Mouse (Mus musculus) lung, embryonic 14.5 days (tissue): ENCODE data around the gene Btg1. TPM values are rescaled to one million over a fixed set of nuclear protein-coding genes. Genes with fewer than 3 reads are reported as not detected.
A peak's percentile ranks its signal among the peaks of the same experiment; 100 is the strongest.

ENCODE experiments used
- ATAC-seq: fragments of 200-750 bp; cut with Nextera tagmentation; 2 replicates; pipeline ENCODE4 v1.8.0; 2017; ENCODE audit warnings: mild to moderate bottlenecking, moderate TSS enrichment, moderate library complexity; ENCODE audit not compliant: insufficient read depth
- DNase-seq: peaks from one replicate; pipeline ENCODE4 v3.0.0-alpha.2; 2015
- H3K27ac ChIP-seq: fragments of 300-500 bp; sonication (generic); 2 replicates; pipeline ENCODE4 v1.5.1; 2014; ENCODE audit warnings: low read depth, mild to moderate bottlenecking, moderate library complexity
- H3K27me3 ChIP-seq: fragments of 300-500 bp; sonication (generic); 2 replicates; pipeline ENCODE4 v1.6.1; 2014; ENCODE audit warnings: low read length, control low read depth; ENCODE audit not compliant: insufficient read depth
- H3K36me3 ChIP-seq: fragments of 300-500 bp; sonication (generic); 2 replicates; pipeline ENCODE4 v1.6.1; 2014; ENCODE audit warnings: control low read depth; ENCODE audit not compliant: insufficient read depth
- H3K4me1 ChIP-seq: fragments of 300-500 bp; sonication (generic); 2 replicates; pipeline ENCODE4 v1.6.1; 2014; ENCODE audit warnings: antibody characterized with exemption, control low read depth; ENCODE audit not compliant: insufficient read depth
- H3K4me2 ChIP-seq: fragments of 300-500 bp; sonication (generic); 2 replicates; pipeline ENCODE4 v1.6.1; 2014; ENCODE audit warnings: mild to moderate bottlenecking
- H3K4me3 ChIP-seq: fragments of 300-500 bp; sonication (generic); 2 replicates; pipeline ENCODE4 v1.5.1; 2014; ENCODE audit warnings: low read depth, low read length
- H3K9ac ChIP-seq: fragments of 300-500 bp; sonication (generic); 2 replicates; pipeline ENCODE4 v1.6.1; 2014
- H3K9me3 ChIP-seq: fragments of 300-500 bp; sonication (generic); 2 replicates; pipeline ENCODE4 v1.6.1; 2016; ENCODE audit warnings: low read depth, low read length, control low read depth
- CTCF ChIP-seq: IDR thresholded peaks from 2 replicates; pipeline ENCODE4 v1.5.1; 2016; ENCODE audit warnings: antibody characterized with exemption, low read depth
- WGBS: fragments of 180-500 bp; shearing (Covaris S2); extraction: QIAGEN DNeasy Blood & Tissue Kit; methylation state at CpG from one replicate; pipeline ENCODE4 v1.1.7; 2014; 5-methylcytosine and 5-hydroxymethylcytosine counted together
- polyA plus RNA-seq: library from polyadenylated mRNA; unstranded; fragments of >200 nt; fragmentation: Nextera tagmentation; extraction: Ambion mirVana; gene quantifications from 2 replicates; pipeline ENCODE4 v1.2.1, GENCODE M21; 2014

The Btg1 gene
- polyA plus RNA-seq, 1 experiment from 2014 or later: 67.4 TPM

DNA sequence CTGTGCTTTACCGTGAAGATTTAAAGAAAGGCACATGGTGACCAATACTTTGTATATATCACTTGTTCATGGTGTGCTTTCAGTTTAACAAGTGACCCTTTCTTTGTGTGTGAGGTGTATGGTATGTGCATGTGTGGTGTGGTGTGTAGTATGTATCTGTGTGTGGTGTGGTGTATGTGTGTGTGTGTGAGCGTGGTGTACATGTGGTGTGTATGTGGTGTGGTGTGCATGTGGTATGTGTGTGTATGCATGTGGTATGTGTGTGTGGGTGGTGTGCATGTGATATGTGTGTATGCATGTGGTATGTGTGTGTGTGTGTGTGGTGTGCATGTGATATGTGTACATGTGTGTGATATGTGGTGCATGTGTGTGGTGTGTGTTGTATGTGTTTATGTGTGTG lies 35.6 kb downstream of the Btg1 start:
- Histone ChIP-seq H3K9ac (no peak overlapping the region), H3K4me3 (no peak overlapping the region), H3K27me3 (no peaks in the 10 kb centered on the region), H3K4me1 (0 out of 2 replicates have a peak, but pooled peaks cover 4% of the 10 kb centered on the region), H3K27ac (no peak overlapping the region), H3K9me3 (no peaks in the 10 kb centered on the region), H3K4me2 (no peak overlapping the region), H3K36me3 (no peaks in the 10 kb centered on the region)
- WGBS: 81% methylated on average over 2 of the region's 2 CpGs
- DNase-seq: no peak
- no peak for TF ChIP-seq CTCF
- ATAC-seq: no peak

DNA sequence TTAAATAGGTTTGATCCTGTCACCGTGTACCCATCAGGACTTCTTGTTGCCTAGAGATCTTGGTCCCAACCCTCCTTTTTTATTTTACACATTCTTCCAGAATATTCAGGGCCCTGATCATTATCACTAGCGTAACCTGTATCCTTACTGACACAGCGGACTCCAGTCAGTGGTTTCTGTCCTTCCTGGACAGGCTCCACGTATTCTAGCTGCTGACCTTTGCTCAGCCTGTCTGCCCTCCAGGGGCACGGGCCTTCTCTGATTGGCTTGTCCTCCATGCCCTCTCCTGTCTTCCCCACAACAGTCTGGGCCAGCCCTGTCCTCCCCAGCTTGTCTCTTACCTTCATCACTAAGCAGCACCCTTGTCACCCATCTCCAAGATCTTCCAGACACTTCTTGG lies 36.2 kb downstream of the Btg1 start:
- H3K9ac ChIP-seq: no peak overlapping the region
- H3K27ac ChIP-seq: no peak overlapping the region
- DNase-seq: no peak
- H3K9me3 ChIP-seq: no peaks in the 10 kb centered on the region
- no peak for TF ChIP-seq CTCF
- H3K4me2 ChIP-seq: no peak overlapping the region
- no peak for ATAC-seq
- no peaks in the 10 kb centered on the region for H3K36me3 ChIP-seq
- no peak overlapping the region for H3K4me3 ChIP-seq
- H3K27me3 ChIP-seq: no peaks in the 10 kb centered on the region
- 81% methylated on average over 5 of the region's 5 CpGs for WGBS
- 0 out of 2 replicates have a peak, but pooled peaks cover 4% of the 10 kb centered on the region for H3K4me1 ChIP-seq

DNA sequence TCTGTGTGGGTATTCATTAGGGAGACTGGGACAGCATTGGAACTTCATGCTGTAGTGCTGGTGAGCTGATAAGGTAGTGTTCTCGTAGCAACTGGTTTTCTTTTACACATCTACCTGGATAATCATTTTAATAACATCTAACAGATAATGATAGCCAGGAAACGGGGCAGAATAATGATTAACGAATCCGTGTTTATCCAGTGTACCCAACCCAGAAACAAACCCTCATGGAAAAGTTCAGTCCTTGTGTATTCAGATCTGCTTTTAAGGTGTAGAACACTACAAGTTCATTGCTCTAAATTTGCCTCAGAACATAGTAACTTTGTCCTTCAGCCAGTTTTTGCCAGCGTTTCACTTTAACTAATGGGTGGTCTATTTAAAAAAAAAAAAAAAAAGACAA lies 37.3 kb downstream of the Btg1 start:
- Histone ChIP-seq H3K4me3 (no peak overlapping the region), H3K9me3 (no peaks in the 10 kb centered on the region), H3K27me3 (no peaks in the 10 kb centered on the region), H3K4me1 (0 out of 2 replicates have a peak, but pooled peaks cover 4% of the 10 kb centered on the region), H3K36me3 (no peaks in the 10 kb centered on the region), H3K4me2 (no peak overlapping the region), H3K27ac (0 out of 2 replicates have a peak overlapping the region, but pooled peaks have one; percentile 76), H3K9ac (no peak overlapping the region)
- no peak for ATAC-seq
- WGBS: 77% methylated on average over 5 of the region's 5 CpGs
- no peak for DNase-seq
- no peak for TF ChIP-seq CTCF

DNA sequence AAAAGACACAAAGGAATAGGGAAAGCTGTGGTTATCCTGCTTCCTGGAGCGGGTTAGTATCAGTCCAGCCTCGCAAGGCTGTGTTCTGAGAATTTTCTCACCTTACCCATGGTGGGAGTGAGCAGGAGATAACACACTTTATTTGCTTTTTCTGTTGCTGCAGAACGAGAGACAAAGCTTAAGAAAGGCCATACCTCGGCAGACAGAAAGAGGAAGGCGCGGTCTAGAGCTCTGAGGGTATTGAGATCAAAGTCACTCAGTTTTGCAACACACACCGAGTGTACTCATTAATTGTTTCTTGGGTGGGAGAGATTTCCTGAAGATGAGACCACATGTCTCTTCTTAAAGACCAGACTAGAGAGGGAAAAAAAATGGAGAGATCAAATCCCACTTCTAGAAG lies 37.8 kb downstream of the Btg1 start:
- ATAC-seq (no peak), DNase-seq (no peak)
- Histone ChIP-seq H3K4me3 (no peak overlapping the region), H3K27ac (peak overlapping the region; percentile 76), H3K36me3 (no peaks in the 10 kb centered on the region), H3K4me1 (0 out of 2 replicates have a peak, but pooled peaks cover 4% of the 10 kb centered on the region), H3K27me3 (no peaks in the 10 kb centered on the region), H3K9me3 (no peaks in the 10 kb centered on the region), H3K4me2 (no peak overlapping the region), H3K9ac (no peak overlapping the region)
- WGBS: 42% methylated on average over 7 of the region's 7 CpGs
- TF ChIP-seq CTCF: no peak

DNA sequence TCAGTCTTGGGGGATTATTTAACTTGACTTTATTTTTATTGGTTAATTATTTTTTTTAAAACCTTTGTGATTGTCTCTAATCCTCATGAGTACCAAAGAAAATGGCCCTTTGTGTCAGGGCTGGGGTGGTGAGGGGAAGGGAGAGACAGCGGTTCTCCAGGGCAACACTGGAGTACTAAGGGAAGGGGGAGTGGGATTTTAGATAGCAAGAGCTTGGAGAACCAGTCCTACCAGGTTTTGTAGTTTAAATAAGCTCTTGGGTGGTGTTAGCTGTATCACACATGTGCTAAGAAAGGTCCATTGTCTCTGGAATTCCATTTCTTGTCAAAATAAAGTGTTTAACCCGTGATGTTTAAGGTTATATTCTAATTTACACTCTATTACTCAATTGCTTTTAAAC lies 38.3 kb downstream of the Btg1 start:
- TF ChIP-seq CTCF: no peak
- peak; percentile 80 for ATAC-seq
- H3K9me3 ChIP-seq: no peaks in the 10 kb centered on the region
- no peak overlapping the region for H3K9ac ChIP-seq
- H3K27me3 ChIP-seq: no peaks in the 10 kb centered on the region
- H3K4me1 ChIP-seq: 0 out of 2 replicates have a peak, but pooled peaks cover 4% of the 10 kb centered on the region
- peak; percentile 73 for DNase-seq
- 47% methylated on average over 2 of the region's 2 CpGs for WGBS
- H3K36me3 ChIP-seq: no peaks in the 10 kb centered on the region
- H3K4me2 ChIP-seq: no peak overlapping the region
- H3K27ac ChIP-seq: no peak overlapping the region
- no peak overlapping the region for H3K4me3 ChIP-seq

DNA sequence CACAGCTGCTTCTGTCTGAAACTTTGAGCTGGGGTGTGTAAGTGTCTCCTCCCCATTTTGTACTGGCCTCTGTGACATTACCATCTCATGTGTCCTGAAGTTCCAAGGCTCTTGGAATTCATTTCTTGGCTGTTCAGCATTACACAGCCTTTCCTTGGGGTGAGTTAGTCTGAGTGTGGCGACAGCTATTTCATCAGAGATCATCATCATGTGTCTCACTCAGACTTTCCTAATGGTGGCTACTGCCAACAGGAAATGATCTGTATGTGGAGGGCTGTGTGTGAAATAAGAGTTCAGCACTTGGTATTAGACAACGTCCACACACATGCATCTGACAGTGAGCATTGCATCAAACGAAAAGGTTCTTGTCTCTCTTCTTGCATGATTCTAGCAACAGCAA lies 39.4 kb downstream of the Btg1 start:
- Histone ChIP-seq H3K27ac (no peak overlapping the region), H3K9me3 (no peaks in the 10 kb centered on the region), H3K4me1 (0 out of 2 replicates have a peak, but pooled peaks cover 4% of the 10 kb centered on the region), H3K9ac (no peak overlapping the region), H3K36me3 (no peaks in the 10 kb centered on the region), H3K27me3 (no peaks in the 10 kb centered on the region), H3K4me3 (no peak overlapping the region), H3K4me2 (no peak overlapping the region)
- WGBS: 51% methylated on average over 3 of the region's 3 CpGs
- peak; percentile 53 for DNase-seq
- no peak for TF ChIP-seq CTCF
- ATAC-seq: peak; percentile 8; the same call in 1 of the 2 replicates

DNA sequence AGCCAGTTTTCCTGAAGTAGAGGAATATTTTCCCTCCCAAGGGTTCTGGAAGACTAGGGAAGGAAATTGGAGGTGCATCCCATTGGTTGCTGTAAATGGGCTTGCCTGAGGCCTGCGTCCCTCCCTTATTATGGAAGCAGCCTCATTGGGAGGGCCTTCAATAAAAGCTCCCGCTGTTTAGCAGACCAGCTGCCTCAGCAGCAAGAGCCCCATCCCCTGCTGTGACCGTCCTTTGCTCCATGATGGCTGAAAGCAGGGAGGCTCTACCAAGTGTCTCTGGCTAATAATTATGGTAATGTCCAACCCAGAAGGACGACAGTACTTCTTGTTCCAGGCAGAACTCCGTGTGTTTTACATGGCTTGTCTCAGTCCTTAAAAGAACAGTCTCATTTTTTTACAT lies 42.1 kb downstream of the Btg1 start:
- ATAC-seq (no peak), DNase-seq (no peak)
- TF ChIP-seq CTCF: no peak
- Histone ChIP-seq H3K9me3 (no peaks in the 10 kb centered on the region), H3K27me3 (no peaks in the 10 kb centered on the region), H3K27ac (no peak overlapping the region), H3K4me1 (0 out of 2 replicates have a peak, but pooled peaks cover 4% of the 10 kb centered on the region), H3K4me3 (no peak overlapping the region), H3K4me2 (no peak overlapping the region), H3K9ac (no peak overlapping the region), H3K36me3 (no peaks in the 10 kb centered on the region)
- WGBS: 45% methylated on average over 5 of the region's 5 CpGs
